Mouse (Mus musculus) heart, embryonic 12.5 days (tissue): ENCODE data around the gene Plcl1. TPM values are rescaled to one million over a fixed set of nuclear protein-coding genes. Genes with fewer than 3 reads are reported as not detected.

ENCODE experiments used
- polyA plus RNA-seq: library from polyadenylated mRNA; unstranded; fragments of >200 nt; fragmentation: Nextera tagmentation; extraction: Ambion mirVana; gene quantifications from 2 replicates; pipeline ENCODE4 v1.2.1, GENCODE M21; 2016

Plcl1 gene
- polyA plus RNA-seq, 1 experiment from 2014 or later: 0.80 TPM

Other genes with a start within 250 kb of the Plcl1 start
- gene Rftn2, start 179.1 kb upstream of the Plcl1 start, polyA plus RNA-seq: 6.5 and 6.8 TPM in 2 replicates
- 4.0 and 4.1 TPM in 2 replicates for gene Mars2, start 168.7 kb upstream of the Plcl1 start, polyA plus RNA-seq
- 0.51 and 1.3 TPM in 2 replicates for gene Boll, start 42.5 kb upstream of the Plcl1 start, polyA plus RNA-seq